In genomic region chr13:51755584-51755983, GRCm38 (mm10) we compare ENCODE assay signal across 14 mouse cellular contexts. TPM values are rescaled to one million over a fixed set of nuclear protein-coding genes. Genes with fewer than 3 reads are reported as not detected.
DNase-seq lines count a peak whose midpoint lies in the region; ATAC-seq and TF ChIP-seq lines count a peak whose summit lies in the region.
"Had no signal": no experiment of that assay in that cellular context is flagged by ENCODE, and none has a peak within 500 bp of the region (broad histone marks: within the 10 kb centered on the region; RNA-seq: fewer than 3 reads in every experiment).

No protein-coding gene starts in this region.

- peak; percentile 15 for DNase-seq in CD4-positive, CD25-positive, alpha-beta regulatory T cell, adult 2 months (ENCODE audit: low read depth, low spot score)
- no peak for DNase-seq in layer of hippocampus, adult 2 months (ENCODE audit: low spot score in 2 of 2)
- no peak for DNase-seq in layer of hippocampus, adult 11-12 months (ENCODE audit: low spot score)
- no peak for DNase-seq in adrenal gland, postnatal 10 days
- DNase-seq: cerebellum, adult 11-12 months; gastrocnemius, postnatal 10 days; lung, adult 2 months; right cerebral cortex, postnatal 14 days had no signal

- no peaks in the 10 kb centered on the region for H3K27me3 ChIP-seq in intestine, embryonic 16.5 days (replicated peaks; ENCODE audit: control insufficient read depth, insufficient read depth, low read length)
- H3K27me3 ChIP-seq: forebrain, embryonic 15.5 days had no signal

- H3K4me3 ChIP-seq in layer of hippocampus, adult 2 months, result no peak overlapping the region
- H3K4me3 ChIP-seq in cortical plate, adult 2 months (ENCODE audit: insufficient read depth, low read length), result no peak overlapping the region
- H3K4me3 ChIP-seq in macrophage (ENCODE audit: inconsistent target), result no peak overlapping the region
- H3K4me3 ChIP-seq in intestine, embryonic 16.5 days (ENCODE audit: low read length), result no peak overlapping the region
- H3K4me3 ChIP-seq: forebrain, embryonic 15.5 days had no signal

- H3K9me3 ChIP-seq in intestine, embryonic 16.5 days (ENCODE audit: control insufficient read depth, low read length), result no peaks in the 10 kb centered on the region
- H3K9me3 ChIP-seq: forebrain, embryonic 15.5 days had no signal

- no peak for TF ChIP-seq CTCF in layer of hippocampus, adult 2 months (conservative IDR thresholded peaks at IDR 0.05)
- no peak for TF ChIP-seq CTCF in cortical plate, adult 2 months (IDR thresholded peaks at IDR 0.05; ENCODE audit: extremely low read depth, insufficient read depth, low read length)

- H3K27ac ChIP-seq in layer of hippocampus, adult 2 months, result peak overlapping the region; percentile 78
- H3K27ac ChIP-seq in cortical plate, adult 2 months (ENCODE audit: insufficient read depth, low read length), result peak overlapping the region; percentile 6; the same call in 1 of the 2 replicates
- H3K27ac ChIP-seq in macrophage, result peak overlapping the region; percentile 71
- H3K27ac ChIP-seq in intestine, embryonic 16.5 days (ENCODE audit: low read length), result no peak overlapping the region
- H3K27ac ChIP-seq: hindbrain, postnatal 0 days had no signal

- no peak overlapping the region for H3K4me2 ChIP-seq in intestine, embryonic 16.5 days (ENCODE audit: low read depth, low read length)
- H3K4me2 ChIP-seq: forebrain, embryonic 15.5 days had no signal

- 98% methylated on average over 7 of the region's 7 CpGs for WGBS in macrophage (ENCODE audit: missing documents)
- 86% methylated on average over 7 of the region's 7 CpGs for WGBS in intestine, embryonic 16.5 days

- ATAC-seq in CD4-positive, CD25-positive, alpha-beta regulatory T cell, adult 4 months, result no peak
- ATAC-seq in intestine, embryonic 16.5 days, result no peak
- ATAC-seq: forebrain, embryonic 15.5 days; hindbrain, postnatal 0 days had no signal

- no peak for TF ChIP-seq POLR2A in cortical plate, adult 2 months (IDR thresholded peaks at IDR 0.05; ENCODE audit: extremely low read depth, insufficient read depth, low read length)

- peaks cover 26% of the 10 kb centered on the region for H3K4me1 ChIP-seq in cortical plate, adult 2 months (ENCODE audit: control insufficient read depth, insufficient read depth, low read length)
- peaks cover 13% of the 10 kb centered on the region for H3K4me1 ChIP-seq in intestine, embryonic 16.5 days (ENCODE audit: control insufficient read depth, insufficient read depth, low read length)

- no peak overlapping the region for H3K9ac ChIP-seq in intestine, embryonic 16.5 days (ENCODE audit: low read depth, low read length)
- H3K9ac ChIP-seq: forebrain, embryonic 15.5 days had no signal

- H3K36me3 ChIP-seq in macrophage (ENCODE audit: inconsistent target), result no peaks in the 10 kb centered on the region
- no peaks in the 10 kb centered on the region for H3K36me3 ChIP-seq in intestine, embryonic 16.5 days (ENCODE audit: control insufficient read depth, insufficient read depth, low read length)
- H3K36me3 ChIP-seq: forebrain, embryonic 15.5 days had no signal

- peaks cover 57% of the 10 kb centered on the region; the same call in 1 of the 2 replicates for H3K79me2 ChIP-seq in macrophage (ENCODE audit: inconsistent target)

RNA-seq across cellular contexts. Expression of gene Sema4d, which starts 38.0 kb away (rescaled TPM):
- 100 to 1,000 TPM; 122 to 152 TPM for polyA plus RNA-seq in CD4-positive, CD25-positive, alpha-beta regulatory T cell, adult 4 months (2017; shearing (Covaris generic))
- total RNA-seq in layer of hippocampus, adult 2 months (2021), result 10 to 100 TPM; 76.3 to 83.9 TPM
- 88.7 and 99.9 TPM in 2 replicates for polyA plus RNA-seq in cortical plate, adult 2 months (2012; rRNA removed)
- 100 to 1,000 TPM; 138 to 587 (median 262) TPM for total RNA-seq in macrophage (2018; cell fraction: chromatin; rRNA removed)
- 100 to 1,000 TPM; 117 to 388 (median 219) TPM for total RNA-seq in macrophage (2018; cell fraction: cytosol; rRNA removed)
- total RNA-seq in macrophage (2018; cell fraction: nucleus; rRNA removed), result 100 to 1,000 TPM; 156 to 800 (median 457) TPM
- polyA plus RNA-seq in macrophage (2018), result 80.9 to 173 TPM (median 90.3 TPM) in 3 replicates
- 10 to 100 TPM; 13.9 to 25.4 TPM for total RNA-seq in adrenal gland, postnatal 10 days (2021)
- polyA plus RNA-seq in intestine, embryonic 16.5 days (2015; fragmentation: Nextera tagmentation; extraction: Ambion mirVana), result 5.7 and 5.9 TPM in 2 replicates

Comparison
In these comparisons a context has a peak if more than half of its experiments do, and no peak if none do; other contexts are left out.
1. RNA of gene Sema4d, which starts 38.0 kb away (polyA plus RNA-seq): 122 to 152 TPM in CD4-positive, CD25-positive, alpha-beta regulatory T cell, adult 4 months, 88.7 to 99.9 TPM in cortical plate, adult 2 months and 80.9 to 173 TPM in macrophage; 5.7 to 5.9 TPM in intestine, embryonic 16.5 days; every median in the first group is over 10 times any median in the second.